Mouse (Mus musculus) adrenal gland, adult (tissue): Measurements from ENCODE around the gene Grik4.
A peak's percentile ranks its signal among the peaks of the same experiment; 100 is the strongest.
"Not testable (repeated sequence)": the region's sequence is repeated elsewhere in the genome, so short reads cannot be mapped to it uniquely, and the experiment has no call there.

ENCODE experiments used
- DNase-seq, 2 experiments: peaks; one replicate each; pipeline ENCODE4 v3.0.0; 2022 to 2023; ENCODE audit warnings: low spot score in 1 of 2; ENCODE audit not compliant: inconsistent age in 2 of 2

Gene Grik4

DNA sequence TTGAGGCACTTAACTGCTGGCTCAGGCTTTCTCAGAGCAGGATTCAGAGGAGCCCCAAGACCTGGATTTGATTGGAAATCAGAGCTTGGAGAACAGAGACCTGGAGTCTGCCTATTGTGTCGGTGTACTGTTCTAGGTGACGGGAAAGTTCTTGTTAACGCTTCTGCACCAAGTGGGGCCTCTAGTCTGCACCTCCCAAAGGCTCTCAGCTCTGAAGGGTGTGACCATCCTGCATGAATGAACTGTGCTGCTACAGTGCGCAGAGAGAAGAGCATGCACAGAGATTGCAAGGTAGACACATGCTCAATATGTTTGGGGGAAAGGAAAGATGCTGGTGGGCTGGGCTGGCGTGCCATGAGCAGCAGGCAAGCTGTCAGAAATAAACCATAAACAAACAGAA, 144.6 kb downstream of the Grik4 start:
- DNase-seq: no peak

DNA sequence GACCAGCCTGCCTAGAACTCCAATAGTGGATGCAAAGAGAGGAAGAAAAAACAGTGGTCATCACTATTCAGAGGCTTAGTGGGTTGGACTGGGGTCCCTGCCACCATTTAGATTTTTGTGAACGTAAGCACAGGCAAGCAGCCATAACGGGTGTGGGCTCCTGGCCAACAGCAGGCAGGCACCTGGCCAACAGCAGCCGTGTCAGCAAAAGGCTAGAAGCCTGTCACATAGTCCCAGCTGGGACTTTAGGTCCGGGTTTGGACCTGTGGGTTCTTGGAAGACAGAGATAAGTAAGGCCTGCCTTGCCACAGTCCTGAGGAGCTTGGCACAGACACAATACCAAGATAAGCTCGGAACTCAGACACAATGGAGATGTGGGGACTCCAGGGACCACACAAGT, 145.1 kb downstream of the Grik4 start:
- peak in 1 of 2 experiments; percentile 40 for DNase-seq

- DNase-seq: no peak
Observed at GRCm38 (mm10) chr9:42798280-42798679, 146.0 kb downstream of the Grik4 start.

GRCm38 (mm10) chr9:42797276-42797675, 147.0 kb downstream of the Grik4 start:
- DNase-seq: no peak

DNA sequence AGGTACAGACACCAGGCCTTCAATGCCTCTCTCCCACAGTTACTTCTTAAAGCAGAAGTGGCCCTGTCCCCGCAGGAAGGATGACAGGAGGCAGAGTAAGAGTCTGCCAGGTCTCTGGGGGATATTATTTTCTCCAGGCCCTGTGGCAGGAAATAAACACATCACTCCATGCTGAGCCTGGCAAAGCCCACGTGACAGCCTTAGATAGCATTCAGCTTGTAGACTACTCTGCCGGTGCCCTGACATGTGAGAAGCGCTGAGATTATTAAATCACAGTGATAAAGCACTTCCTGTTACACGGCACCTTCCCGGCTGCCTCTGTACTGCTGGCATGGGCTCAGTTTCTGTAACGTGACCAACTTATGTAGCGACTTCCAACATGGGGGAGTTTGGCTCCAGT, 148.4 kb downstream of the Grik4 start:
- peak; percentile 22 to 47 for DNase-seq

- no peak for DNase-seq
Observed at GRCm38 (mm10) chr9:42794006-42794405, 150.3 kb downstream of the Grik4 start.

GRCm38 (mm10) chr9:42793581-42793980, 150.7 kb downstream of the Grik4 start:
- no peak for DNase-seq

DNA sequence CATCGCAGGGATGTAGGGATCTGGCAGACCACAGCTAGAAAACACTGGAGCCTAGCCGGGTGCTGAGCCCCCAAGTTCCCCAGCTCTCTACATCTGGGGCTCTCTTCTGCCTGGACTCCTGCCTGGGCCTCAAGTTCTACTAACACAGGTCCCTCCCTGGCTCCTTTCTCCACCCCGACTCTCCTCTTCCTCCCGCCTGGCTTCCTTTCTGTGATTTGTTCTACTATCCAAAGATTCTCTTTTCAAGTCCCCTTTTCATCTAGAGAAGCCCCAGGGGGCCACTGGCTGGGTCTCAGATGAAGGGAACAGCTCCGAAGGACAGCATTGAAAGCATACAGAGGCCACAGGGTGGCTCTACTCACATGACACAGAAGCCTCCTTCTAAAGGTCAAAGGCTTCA, 151.9 kb downstream of the Grik4 start:
- no peak for DNase-seq

DNA sequence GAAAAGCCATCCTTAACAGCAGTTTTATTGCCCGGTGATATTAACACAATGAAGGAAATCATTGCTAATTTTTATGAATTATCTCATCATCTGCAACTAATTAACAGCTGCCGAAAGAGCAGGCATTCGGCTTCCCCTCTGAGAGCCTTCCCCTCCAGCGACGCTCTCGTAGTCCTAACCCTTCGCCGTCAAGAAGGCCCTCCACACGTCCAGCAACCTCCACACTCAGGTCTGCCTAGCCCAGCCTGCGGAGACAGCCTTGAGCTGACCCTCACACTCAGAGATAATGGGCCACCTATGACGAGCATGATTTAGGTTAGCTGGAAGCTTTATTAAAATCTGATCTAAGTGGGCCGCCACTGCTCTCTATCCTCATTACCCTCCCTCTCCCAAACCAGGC, 152.5 kb downstream of the Grik4 start:
- DNase-seq: no peak

GRCm38 (mm10) chr9:42791346-42791745, 152.9 kb downstream of the Grik4 start:
- DNase-seq: no peak

DNA sequence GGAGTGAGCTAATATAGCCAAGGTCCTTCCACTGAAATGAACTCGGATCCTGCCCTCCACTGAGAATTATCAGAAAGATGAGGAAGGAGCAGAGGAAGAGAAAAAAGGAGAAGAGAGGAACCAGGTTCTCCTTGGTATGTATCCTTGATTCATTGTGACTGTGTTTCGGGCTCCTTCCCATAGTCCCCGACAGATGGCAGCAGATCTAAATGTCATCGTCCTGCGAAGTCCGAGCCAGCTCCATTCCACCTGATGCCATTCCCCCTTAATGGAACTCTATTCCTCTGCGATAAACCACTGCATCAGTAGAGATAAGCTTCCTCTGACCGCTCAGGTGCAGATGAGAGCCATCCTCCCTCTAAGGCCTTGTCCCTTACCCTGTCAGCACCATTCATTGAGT, 155.8 kb downstream of the Grik4 start:
- DNase-seq: peak; percentile 49 to 78

DNA sequence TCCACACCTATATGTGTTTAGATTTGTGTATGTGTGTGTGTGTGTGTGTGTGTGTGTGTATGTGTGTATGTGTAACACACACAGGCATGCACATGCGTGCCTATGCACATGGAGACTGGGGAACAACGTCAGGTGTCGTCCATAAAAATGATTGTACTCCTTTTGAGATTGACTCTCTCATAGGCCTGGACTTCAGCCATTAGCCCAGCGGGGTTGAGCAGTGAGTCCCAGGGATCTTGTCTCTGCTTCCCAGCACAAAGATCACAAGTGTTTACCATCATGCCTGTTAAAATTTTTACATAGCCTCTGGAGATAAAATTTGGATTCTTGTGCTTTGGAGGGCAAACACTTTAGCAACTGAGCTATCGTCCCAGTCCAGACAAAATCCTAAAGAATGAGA, 157.4 kb downstream of the Grik4 start:
- no peak for DNase-seq

DNA sequence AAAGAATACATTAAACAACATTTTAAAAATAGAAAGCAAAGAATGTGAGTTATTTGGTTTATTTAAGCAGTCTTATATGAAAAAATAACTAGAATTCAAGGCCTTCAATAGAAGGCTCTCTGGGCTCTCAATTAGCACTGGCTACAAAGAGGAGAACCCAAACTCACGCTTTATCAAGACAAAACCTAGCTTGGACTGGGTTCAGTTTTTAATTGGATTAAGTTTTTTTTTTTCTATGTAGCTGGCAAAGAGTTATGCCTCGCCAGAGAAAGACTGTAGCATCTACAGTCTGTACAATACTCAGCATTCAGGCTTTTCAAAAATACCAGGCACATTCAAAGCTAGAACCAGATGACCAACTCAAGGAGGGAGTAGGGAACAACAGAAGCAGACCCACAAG, 158.0 kb downstream of the Grik4 start:
- no peak for DNase-seq

- no peak for DNase-seq
Observed at GRCm38 (mm10) chr9:42785173-42785830, 159.0 kb downstream of the Grik4 start.

DNA sequence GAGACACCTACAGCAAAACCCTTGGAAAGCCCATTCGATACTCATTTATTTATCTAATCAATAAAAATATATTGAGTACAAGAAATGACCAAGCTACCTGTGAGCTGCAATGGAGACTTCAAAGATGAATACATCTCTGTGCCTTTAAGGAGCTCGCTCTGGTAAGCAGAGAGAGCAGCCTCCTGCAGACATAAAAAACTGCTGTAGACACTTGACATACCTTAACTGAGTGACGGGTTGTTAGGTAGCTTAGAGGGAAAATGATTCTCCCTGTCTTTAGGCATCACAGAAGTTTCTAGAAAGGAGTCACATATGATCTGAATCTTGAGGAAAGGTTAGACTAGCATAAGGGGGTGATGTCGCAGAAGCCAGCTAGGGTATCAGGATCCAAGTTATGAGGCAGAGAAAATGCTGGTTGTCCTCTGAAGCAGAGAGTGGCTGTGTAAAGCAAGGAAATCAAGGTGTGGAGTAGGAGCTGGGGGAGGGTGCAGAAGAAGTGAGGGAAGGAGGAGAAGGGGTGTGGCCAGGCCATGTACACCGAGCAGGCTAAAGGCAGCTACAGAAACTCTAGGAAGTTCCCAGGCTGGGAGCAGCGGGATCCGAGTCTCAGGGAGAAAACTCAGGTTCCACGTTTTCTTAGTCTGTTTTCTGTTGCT, 160.9 kb downstream of the Grik4 start:
- no peak for DNase-seq

DNA sequence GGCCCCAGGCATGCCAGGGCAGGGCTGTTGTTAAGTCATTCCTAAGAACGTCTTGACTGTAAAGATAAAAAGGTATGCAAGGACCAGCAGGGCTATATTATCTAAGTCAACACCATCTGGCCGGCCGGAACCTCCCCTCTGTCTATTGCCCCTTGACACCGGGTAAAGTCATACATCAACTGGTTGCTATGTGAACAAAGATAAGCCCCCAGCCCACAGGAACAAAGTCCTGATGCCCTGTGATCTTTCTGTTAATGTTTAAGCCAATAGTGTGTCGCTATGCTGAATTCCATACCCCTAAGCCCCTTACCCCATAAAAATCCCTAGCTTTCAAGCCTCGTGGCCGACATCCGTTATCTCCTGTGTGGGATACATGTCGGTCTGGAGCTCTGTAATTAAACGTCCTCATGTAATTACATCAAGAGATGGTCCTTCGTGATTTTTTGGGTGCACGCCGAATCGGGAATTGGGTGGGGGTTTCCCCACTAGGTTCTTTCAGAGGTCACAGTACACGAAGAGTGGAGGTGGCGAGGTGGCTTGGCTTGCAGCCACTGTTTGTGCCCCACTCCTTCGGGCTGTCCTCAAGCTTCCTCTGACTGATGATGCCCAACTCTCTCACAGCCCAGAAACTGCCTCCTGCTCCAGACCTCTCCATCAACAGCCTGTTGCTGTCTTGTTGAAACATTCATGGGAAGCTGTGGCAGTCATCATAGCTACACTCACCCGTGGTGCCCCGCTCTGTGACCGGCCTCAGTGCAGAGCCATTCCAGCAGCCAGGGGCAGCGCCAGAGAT, 165.6 kb downstream of the Grik4 start:
- DNase-seq: not testable (repeated sequence)

DNA sequence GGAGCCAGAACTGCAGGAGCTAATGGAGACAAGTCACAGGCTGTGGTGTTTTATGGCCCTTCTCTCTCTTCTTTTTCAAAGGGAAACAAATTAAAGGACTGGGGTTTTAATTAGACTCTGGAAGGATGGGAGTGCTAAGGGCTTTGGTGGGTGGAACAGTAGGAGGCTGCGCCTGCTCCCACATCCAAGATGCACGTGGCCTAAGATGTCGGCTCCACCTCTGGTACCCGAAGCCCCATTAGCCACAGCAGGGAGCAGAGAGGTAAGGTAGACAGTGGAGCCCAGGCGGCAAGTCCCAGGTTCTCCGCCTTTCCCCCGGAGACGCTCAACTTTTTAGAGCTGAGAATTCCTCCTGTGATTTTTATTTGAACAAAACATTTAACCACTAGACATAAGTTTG, 166.4 kb downstream of the Grik4 start:
- no peak for DNase-seq

DNA sequence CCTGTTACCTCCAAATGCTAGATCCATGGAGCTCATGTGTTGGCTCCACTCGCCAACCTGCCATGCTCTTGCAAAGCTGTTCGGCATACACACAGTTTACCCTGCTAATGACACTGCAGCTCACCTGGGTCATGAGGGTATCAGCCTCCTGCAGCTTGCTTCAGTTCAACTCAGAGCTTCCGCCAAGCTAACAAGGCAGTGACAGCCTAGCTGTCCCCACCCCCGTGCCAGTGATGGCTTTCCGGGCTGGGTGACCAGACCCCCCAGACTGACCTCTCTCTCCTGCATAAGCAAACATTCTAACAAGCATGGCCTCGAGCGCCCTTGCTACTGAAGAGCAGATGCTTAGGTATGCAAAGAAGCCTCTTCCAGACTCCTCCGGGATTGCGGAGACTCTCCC, 167.5 kb downstream of the Grik4 start:
- DNase-seq: no peak

- DNase-seq: no peak
Observed at GRCm38 (mm10) chr9:42764823-42765560, 179.3 kb downstream of the Grik4 start.

- DNase-seq: no peak
Observed at GRCm38 (mm10) chr9:42758682-42759205, 185.5 kb downstream of the Grik4 start.

DNA sequence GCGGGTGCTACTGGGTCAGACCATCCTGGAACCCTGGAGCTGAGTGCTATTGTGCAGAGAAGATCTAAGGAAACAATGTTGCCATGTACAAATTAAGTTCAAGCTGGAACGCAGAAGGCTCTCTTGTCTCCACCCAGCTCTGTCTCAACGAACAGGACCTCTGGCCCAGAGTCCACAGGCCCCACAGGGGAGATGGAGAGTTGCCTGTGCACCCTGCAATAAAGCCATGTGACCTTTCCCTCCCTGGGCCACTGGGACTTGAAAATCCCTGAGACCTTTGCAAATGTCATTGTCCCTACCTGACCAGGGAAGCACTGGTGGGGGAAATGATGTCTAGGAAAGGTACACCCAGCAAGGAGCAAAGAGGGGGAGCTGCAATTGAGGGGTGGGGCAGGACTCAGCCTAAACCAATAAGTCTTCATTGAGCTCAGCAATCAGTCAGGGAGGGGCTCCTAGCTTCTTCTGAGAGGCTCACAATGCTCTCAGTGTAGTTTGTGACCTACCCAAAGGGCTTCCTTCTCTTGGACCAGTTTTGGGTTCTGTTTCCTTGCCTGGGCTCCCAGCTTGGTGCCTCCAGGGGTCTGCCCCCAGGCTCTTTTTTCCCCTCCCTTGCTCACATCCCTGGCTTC, 187.2 kb downstream of the Grik4 start:
- DNase-seq: peak in 1 of 2 experiments; percentile 46
